Mouse (Mus musculus) heart, embryonic 12.5 days (tissue): ENCODE data around the gene Fam19a1. TPM values are rescaled to one million over a fixed set of nuclear protein-coding genes. Genes with fewer than 3 reads are reported as not detected.

Experiments used
- ATAC-seq: fragments of 200-750 bp; cut with Nextera tagmentation; 2 replicates; pipeline ENCODE4 v1.8.0; 2017; ENCODE audit warnings: moderate TSS enrichment, moderate library complexity; ENCODE audit not compliant: insufficient number of reproducible peaks, low FRiP score
- H3K27ac ChIP-seq: fragments of 300-500 bp; sonication (generic); 2 replicates; pipeline ENCODE4 v1.5.1; 2016; ENCODE audit warnings: mild to moderate bottlenecking, moderate library complexity; ENCODE audit not compliant: poor library complexity, severe bottlenecking
- H3K27me3 ChIP-seq: fragments of 300-500 bp; sonication (generic); replicated peaks from 2 replicates; pipeline ENCODE4 v1.6.1; 2016; ENCODE audit warnings: mild to moderate bottlenecking, moderate library complexity
- H3K36me3 ChIP-seq: fragments of 300-500 bp; sonication (generic); 2 replicates; pipeline ENCODE4 v1.6.1; 2016; ENCODE audit warnings: mild to moderate bottlenecking, moderate library complexity
- H3K4me1 ChIP-seq: fragments of 300-500 bp; sonication (generic); replicated peaks from 2 replicates; pipeline ENCODE4 v1.6.1; 2016; ENCODE audit warnings: mild to moderate bottlenecking
- H3K4me2 ChIP-seq: fragments of 300-500 bp; sonication (generic); 2 replicates; pipeline ENCODE4 v1.6.1; 2016; ENCODE audit warnings: mild to moderate bottlenecking, moderate library complexity
- H3K4me3 ChIP-seq: fragments of 300-500 bp; sonication (generic); 2 replicates; pipeline ENCODE4 v1.5.1; 2016; ENCODE audit warnings: mild to moderate bottlenecking
- H3K9ac ChIP-seq: fragments of 300-500 bp; sonication (generic); 2 replicates; pipeline ENCODE4 v1.6.1; 2016; ENCODE audit warnings: mild to moderate bottlenecking, moderate library complexity
- H3K9me3 ChIP-seq: fragments of 300-500 bp; sonication (generic); replicated peaks from 2 replicates; pipeline ENCODE4 v1.6.1; 2016; ENCODE audit warnings: mild to moderate bottlenecking, moderate library complexity
- WGBS: fragments of 180-500 bp; shearing (Covaris S2); methylation state at CpG from one replicate; pipeline ENCODE4 v1.1.7; 2016; 5-methylcytosine and 5-hydroxymethylcytosine counted together
- polyA plus RNA-seq: library from polyadenylated mRNA; unstranded; fragments of >200 nt; fragmentation: Nextera tagmentation; extraction: Ambion mirVana; gene quantifications from 2 replicates; pipeline ENCODE4 v1.2.1, GENCODE M21; 2016

The Fam19a1 gene
- polyA plus RNA-seq, 1 experiment from 2014 or later, result 0.27 TPM

DNA sequence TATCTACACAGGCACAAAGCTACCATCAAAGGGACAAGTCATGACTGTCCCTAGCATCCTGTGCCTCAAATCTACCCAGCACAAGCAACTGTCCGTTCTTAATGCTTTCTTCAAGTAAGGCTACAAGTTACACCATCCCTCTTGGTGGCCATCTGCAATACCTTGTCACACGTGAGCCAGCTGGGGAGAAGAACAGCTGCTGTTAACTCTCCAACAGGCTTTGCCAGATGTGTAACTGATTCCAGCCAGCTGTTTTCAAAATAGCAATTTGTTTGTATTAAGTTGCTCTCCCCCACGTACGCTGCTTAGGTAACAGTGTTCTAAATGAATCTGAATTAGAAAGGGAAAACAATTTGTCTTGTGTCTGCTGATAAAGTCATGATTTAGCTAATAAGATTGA is 467.8 kb downstream of the Fam19a1 start:
- 70% methylated on average over 4 of the region's 4 CpGs for WGBS
- Histone ChIP-seq H3K4me1 (no peaks in the 10 kb centered on the region), H3K27me3 (no peaks in the 10 kb centered on the region), H3K9me3 (no peaks in the 10 kb centered on the region), H3K27ac (no peak overlapping the region), H3K9ac (no peak overlapping the region), H3K4me2 (no peak overlapping the region), H3K4me3 (no peak overlapping the region), H3K36me3 (no peaks in the 10 kb centered on the region)
- ATAC-seq, result no peak

DNA sequence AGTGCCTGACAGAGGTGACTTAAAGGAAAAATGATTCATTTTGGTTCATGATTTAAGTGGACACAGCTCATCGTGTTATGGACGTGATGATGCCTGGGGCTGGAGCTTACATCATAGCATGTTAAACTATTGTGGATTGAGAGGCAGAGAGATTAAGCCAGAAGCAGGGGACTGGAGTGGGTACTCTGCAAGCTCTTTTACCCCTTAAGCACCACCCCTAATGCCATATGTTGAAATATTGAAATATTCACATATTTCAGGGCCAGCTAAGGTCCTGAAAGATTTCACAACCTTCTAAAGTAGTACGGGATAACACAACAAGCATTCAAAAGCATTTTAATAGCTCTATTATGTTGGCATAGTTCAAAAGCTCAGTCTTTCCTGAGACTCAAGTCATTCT is 468.2 kb downstream of the Fam19a1 start:
- Histone ChIP-seq H3K4me1 (no peaks in the 10 kb centered on the region), H3K9me3 (no peaks in the 10 kb centered on the region), H3K27ac (no peak overlapping the region), H3K9ac (no peak overlapping the region), H3K36me3 (no peaks in the 10 kb centered on the region), H3K4me3 (no peak overlapping the region), H3K27me3 (no peaks in the 10 kb centered on the region), H3K4me2 (no peak overlapping the region)
- ATAC-seq, result no peak
- WGBS, result 75% methylated on average over 3 of the region's 3 CpGs

DNA sequence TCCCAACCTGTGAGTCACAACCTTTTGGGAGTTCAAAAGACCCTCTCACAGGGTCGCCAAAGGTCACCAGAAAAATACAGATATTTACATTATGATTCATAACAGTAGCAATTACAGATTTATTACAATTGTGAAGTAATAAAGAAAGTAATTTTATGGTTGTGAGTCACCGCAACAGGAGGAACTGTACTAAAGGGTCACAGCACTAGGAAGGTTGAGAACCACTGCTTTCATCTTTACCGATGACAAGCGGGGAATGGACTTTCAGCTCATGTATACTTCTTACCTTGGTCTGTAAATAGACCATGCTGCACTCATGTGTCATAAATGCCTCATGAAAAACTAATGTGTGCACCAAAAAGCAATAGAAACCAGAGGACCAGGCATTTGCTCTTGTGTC is 474.5 kb downstream of the Fam19a1 start:
- WGBS, result 76% methylated on average over 4 of the region's 4 CpGs
- H3K4me2 ChIP-seq, result no peak overlapping the region
- no peaks in the 10 kb centered on the region for H3K27me3 ChIP-seq
- ATAC-seq, result no peak
- H3K27ac ChIP-seq, result no peak overlapping the region
- H3K4me3 ChIP-seq, result no peak overlapping the region
- H3K9me3 ChIP-seq, result no peaks in the 10 kb centered on the region
- H3K9ac ChIP-seq, result no peak overlapping the region
- H3K4me1 ChIP-seq, result no peaks in the 10 kb centered on the region
- no peaks in the 10 kb centered on the region for H3K36me3 ChIP-seq

DNA sequence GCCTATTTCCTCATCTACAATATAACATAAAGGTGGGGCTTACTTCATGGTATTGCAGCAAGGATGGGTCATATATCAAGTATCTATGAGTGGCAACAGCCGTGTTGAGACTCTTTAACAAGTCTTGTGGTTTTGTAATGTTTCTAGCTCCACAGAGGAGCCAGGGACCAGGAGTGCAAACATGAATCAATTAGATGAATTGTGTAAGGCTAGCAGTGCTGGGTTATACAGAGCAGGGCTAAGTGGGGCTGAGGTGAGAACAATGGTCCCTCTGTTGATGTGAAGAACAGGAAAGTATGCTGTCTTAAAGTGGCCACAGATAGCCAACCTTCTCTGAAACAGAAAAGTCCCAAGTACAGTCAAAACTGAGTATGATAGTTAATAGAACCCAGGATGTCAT is 480.1 kb downstream of the Fam19a1 start:
- no peaks in the 10 kb centered on the region for H3K27me3 ChIP-seq
- no peaks in the 10 kb centered on the region for H3K4me1 ChIP-seq
- no peak overlapping the region for H3K27ac ChIP-seq
- no peaks in the 10 kb centered on the region for H3K36me3 ChIP-seq
- no peak for ATAC-seq
- no peak overlapping the region for H3K4me2 ChIP-seq
- H3K9me3 ChIP-seq, result no peaks in the 10 kb centered on the region
- no peak overlapping the region for H3K4me3 ChIP-seq
- 60% methylated on average over 1 of the region's 1 CpGs for WGBS
- no peak overlapping the region for H3K9ac ChIP-seq

DNA sequence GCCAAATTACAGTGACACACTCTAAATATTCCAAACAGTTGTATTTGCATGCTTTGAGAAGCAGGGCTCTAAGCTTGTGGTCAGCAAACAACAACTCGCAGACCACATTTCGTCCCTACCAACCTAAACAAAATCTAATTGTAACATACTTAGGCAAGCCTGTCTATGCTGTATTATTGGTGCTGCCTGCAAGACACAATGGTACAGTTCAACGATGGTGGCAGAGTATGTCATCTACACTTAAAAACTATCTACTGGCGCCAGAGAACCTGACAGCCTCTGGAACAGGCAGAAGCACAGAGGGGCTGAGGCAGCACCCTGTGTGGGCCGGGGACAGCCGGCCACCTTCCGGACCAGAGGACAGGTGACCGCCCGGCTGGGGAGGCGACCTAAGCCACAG is 482.2 kb downstream of the Fam19a1 start:
- Histone ChIP-seq H3K36me3 (no peaks in the 10 kb centered on the region), H3K4me2 (no peak overlapping the region), H3K4me3 (no peak overlapping the region), H3K4me1 (no peaks in the 10 kb centered on the region), H3K9me3 (no peaks in the 10 kb centered on the region), H3K9ac (no peak overlapping the region), H3K27me3 (no peaks in the 10 kb centered on the region), H3K27ac (no peak overlapping the region)
- 83% methylated on average over 10 of the region's 10 CpGs for WGBS
- ATAC-seq, result no peak

DNA sequence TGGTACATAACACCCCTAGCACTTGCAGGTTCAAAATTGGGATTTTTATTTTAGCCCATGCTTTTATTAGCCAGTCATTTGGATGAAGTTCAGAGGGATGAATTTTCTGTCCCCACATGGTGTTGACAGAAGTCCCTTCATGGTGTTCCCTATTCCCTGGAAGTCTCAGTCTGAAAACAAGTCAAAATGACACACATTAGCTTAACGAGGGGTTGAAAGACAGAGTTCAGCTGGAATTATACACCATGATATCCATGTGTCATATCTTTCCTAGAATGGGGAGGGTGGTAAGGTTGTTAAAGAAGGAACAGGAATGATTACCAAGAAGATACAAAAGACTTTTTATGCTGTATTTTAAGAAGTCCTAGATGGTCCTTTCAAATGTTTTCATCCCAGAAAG is 511.2 kb downstream of the Fam19a1 start:
- H3K27me3 ChIP-seq, result no peaks in the 10 kb centered on the region
- no peaks in the 10 kb centered on the region for H3K36me3 ChIP-seq
- no peak overlapping the region for H3K4me3 ChIP-seq
- H3K9me3 ChIP-seq, result no peaks in the 10 kb centered on the region
- no peaks in the 10 kb centered on the region for H3K4me1 ChIP-seq
- no peak overlapping the region for H3K9ac ChIP-seq
- 67% methylated on average over 1 of the region's 1 CpGs for WGBS
- H3K4me2 ChIP-seq, result no peak overlapping the region
- ATAC-seq, result no peak
- no peak overlapping the region for H3K27ac ChIP-seq

DNA sequence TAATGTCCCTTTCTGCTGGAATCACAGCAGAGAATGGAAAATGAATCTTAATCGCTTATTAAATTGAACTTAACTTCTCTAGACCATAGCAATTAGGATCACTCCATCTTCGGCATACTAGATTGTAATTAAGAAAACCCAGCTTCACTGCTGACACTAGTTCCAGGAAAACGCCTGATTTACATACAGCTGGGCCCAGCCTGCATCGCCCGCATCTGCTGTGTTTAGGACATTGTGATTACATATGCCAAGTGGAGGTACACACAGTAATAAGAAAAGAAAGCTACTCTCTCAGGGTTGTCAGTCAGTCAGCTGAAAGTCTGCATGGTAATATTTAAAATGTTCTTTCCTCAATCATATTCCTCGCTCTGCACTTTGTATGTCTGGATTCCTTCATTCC is 518.6 kb downstream of the Fam19a1 start:
- ATAC-seq, result no peak

DNA sequence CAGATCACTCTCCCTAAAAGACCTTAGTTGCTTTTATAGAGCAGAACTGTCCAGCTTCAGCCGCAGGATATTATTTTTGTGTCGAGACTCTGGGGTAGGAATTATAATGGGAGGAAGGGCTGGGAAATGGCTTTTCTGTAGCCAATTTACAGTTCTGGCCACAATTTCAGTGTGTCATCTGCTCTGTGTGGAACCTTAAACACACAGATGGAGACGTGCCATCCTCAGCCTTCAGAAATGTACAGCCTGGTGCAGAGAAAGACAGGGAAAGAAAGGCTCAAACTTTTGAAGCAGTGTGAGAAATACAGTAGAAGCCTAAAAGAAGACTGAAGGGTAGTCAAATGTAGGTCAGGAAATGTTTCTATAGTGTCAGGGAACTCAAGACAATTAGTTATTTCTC is 519.3 kb downstream of the Fam19a1 start:
- WGBS, result 57% methylated on average over 3 of the region's 3 CpGs

More for the DNA sequence above, 518.6 kb downstream of the Fam19a1 start:
- no peak overlapping the region for H3K27ac ChIP-seq
- no peaks in the 10 kb centered on the region for H3K4me1 ChIP-seq
- H3K4me3 ChIP-seq, result no peak overlapping the region
- H3K4me2 ChIP-seq, result no peak overlapping the region
- no peaks in the 10 kb centered on the region for H3K9me3 ChIP-seq
- no peaks in the 10 kb centered on the region for H3K36me3 ChIP-seq
- WGBS, result 83% methylated on average over 6 of the region's 6 CpGs
- H3K9ac ChIP-seq, result no peak overlapping the region
- no peaks in the 10 kb centered on the region for H3K27me3 ChIP-seq

DNA sequence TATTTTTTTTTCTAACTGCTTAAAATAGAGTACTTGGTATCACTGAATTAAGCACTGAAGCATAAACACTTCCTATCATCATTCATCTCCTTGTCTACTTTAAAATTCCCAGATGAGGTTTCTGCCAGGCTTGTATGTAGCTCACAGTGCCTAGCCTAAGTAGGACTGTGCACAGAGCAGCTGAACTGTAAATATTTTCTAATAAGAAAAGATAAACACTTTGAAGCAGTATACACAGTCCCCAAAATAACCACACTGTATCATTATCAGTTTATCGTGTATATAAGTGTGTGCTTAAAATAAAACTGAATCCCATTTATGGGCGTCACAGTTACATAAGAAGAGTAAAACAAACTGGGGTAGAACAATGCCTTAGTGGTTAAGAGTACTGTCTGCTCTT is 522.7 kb downstream of the Fam19a1 start:
- no peak for ATAC-seq
- no peaks in the 10 kb centered on the region for H3K36me3 ChIP-seq
- no peaks in the 10 kb centered on the region for H3K27me3 ChIP-seq
- no peak overlapping the region for H3K9ac ChIP-seq
- no peaks in the 10 kb centered on the region for H3K9me3 ChIP-seq
- H3K4me3 ChIP-seq, result no peak overlapping the region
- no peak overlapping the region for H3K27ac ChIP-seq
- no peaks in the 10 kb centered on the region for H3K4me1 ChIP-seq
- 46% methylated on average over 2 of the region's 2 CpGs for WGBS
- H3K4me2 ChIP-seq, result no peak overlapping the region

More for the DNA sequence above, 519.3 kb downstream of the Fam19a1 start:
- Histone ChIP-seq H3K36me3 (no peaks in the 10 kb centered on the region), H3K27me3 (no peaks in the 10 kb centered on the region), H3K4me2 (no peak overlapping the region), H3K9ac (no peak overlapping the region), H3K4me3 (no peak overlapping the region), H3K27ac (no peak overlapping the region), H3K9me3 (no peaks in the 10 kb centered on the region), H3K4me1 (no peaks in the 10 kb centered on the region)
- no peak for ATAC-seq

DNA sequence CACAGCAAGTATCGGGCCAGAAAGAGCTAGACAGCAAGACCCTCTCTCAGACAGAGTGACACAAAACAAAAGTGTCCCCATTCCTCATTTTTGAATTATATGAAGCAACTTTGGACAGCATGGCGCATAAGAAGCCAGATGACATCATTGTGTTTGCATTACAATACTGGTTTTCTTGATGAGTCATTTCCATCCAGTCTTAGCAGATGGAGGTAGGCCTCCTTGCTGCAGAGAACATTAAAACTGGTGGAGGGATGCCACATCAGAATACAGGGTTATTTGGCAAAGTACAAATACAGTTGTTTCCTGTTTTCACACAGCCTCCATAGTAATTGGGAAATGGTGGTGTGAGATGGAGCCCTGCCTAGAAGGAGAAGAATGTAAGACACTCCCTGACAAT is 535.8 kb downstream of the Fam19a1 start:
- H3K4me3 ChIP-seq, result no peak overlapping the region
- ATAC-seq, result no peak
- H3K4me1 ChIP-seq, result no peaks in the 10 kb centered on the region
- H3K27ac ChIP-seq, result no peak overlapping the region
- WGBS, result 75% methylated on average over 2 of the region's 2 CpGs
- H3K4me2 ChIP-seq, result no peak overlapping the region
- no peaks in the 10 kb centered on the region for H3K27me3 ChIP-seq
- no peak overlapping the region for H3K9ac ChIP-seq
- no peaks in the 10 kb centered on the region for H3K36me3 ChIP-seq
- H3K9me3 ChIP-seq, result no peaks in the 10 kb centered on the region

DNA sequence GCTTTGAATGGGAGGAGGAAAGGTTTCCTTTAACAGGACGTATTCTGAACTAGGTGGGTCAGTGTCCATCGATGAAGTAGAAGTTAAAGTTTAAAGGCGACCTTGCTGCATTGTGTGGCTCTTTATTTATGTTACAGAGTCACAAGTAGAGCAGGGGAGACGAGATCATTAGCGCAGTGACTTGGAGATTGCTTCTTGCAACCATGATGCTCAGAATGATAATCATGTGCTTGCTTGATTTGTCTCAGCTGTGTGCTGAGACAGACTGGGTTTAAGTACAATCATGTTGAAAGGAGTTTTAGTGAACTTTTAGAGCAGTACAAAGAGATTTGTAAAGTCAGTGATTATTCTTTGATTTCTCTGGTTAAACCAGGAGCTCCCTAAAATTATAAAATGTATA is 536.3 kb downstream of the Fam19a1 start:
- no peak overlapping the region for H3K4me3 ChIP-seq
- WGBS, result 75% methylated on average over 5 of the region's 5 CpGs
- no peaks in the 10 kb centered on the region for H3K27me3 ChIP-seq
- no peaks in the 10 kb centered on the region for H3K4me1 ChIP-seq
- no peaks in the 10 kb centered on the region for H3K36me3 ChIP-seq
- no peak overlapping the region for H3K27ac ChIP-seq
- no peaks in the 10 kb centered on the region for H3K9me3 ChIP-seq
- no peak for ATAC-seq
- no peak overlapping the region for H3K9ac ChIP-seq
- no peak overlapping the region for H3K4me2 ChIP-seq

DNA sequence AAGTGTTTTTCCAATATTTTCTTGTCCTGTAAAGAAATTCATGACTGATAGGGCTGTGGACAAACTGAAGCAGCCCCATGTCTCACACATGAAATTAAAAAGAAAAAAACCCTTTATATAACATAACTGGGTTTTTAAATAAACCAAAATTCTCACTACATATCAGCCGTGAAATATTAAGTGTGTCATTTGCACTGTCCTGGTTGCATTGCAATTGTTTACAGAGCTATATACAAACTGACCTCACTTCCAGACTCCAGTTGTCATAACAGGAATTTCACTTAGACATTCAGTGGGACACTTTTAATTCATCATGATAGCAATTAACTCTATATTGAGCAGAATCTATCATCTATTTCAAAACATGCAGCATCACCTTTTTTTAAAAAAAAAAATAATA is 553.4 kb downstream of the Fam19a1 start:
- H3K36me3 ChIP-seq, result no peaks in the 10 kb centered on the region
- H3K27ac ChIP-seq, result no peak overlapping the region
- H3K4me3 ChIP-seq, result no peak overlapping the region
- WGBS, result 98% methylated on average over 1 of the region's 1 CpGs
- H3K4me1 ChIP-seq, result no peaks in the 10 kb centered on the region
- no peak overlapping the region for H3K4me2 ChIP-seq
- 0 out of 2 replicates have a peak, but pooled peaks cover 5% of the 10 kb centered on the region for H3K9me3 ChIP-seq
- ATAC-seq, result no peak
- H3K27me3 ChIP-seq, result no peaks in the 10 kb centered on the region
- no peak overlapping the region for H3K9ac ChIP-seq
